Mouse (Mus musculus) small intestine, adult 2 months (tissue): ENCODE data around the gene Fam187b.

Experiments used
- CTCF ChIP-seq: fragments of 200-500 bp; IDR thresholded peaks from 2 replicates; pipeline ENCODE4 v1.5.1; 2012; ENCODE audit warnings: low read depth, mild to moderate bottlenecking, control low read depth, inconsistent platforms, low read length, moderate library complexity, mixed read lengths; ENCODE audit not compliant: insufficient replicate concordance, insufficient read length; ENCODE audit errors: extremely low read depth
- POLR2A ChIP-seq: fragments of 200-500 bp; IDR thresholded peaks from 2 replicates; pipeline ENCODE4 v1.6.1; 2012; ENCODE audit warnings: low read depth, mild to moderate bottlenecking, control low read depth, inconsistent platforms, low read length, moderate library complexity

DNA sequence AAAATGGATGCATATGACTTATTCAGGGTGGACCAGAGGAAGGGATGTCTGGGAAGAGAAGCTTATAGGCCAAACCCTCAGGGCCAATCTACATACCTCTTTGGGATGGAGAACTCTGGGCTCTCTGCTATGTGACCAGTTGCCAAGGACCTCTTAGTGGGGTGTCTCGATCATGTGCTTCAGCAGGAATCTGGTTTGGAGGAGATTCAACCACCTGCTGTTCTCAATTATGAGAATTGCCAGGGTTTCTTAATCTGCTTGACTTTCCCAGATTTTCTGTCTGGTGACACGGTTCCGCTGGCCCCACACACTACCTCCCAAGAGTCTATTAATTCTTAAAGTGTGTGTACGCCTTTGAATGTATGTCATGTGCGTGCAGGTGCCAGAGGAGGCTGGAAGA, 20.4 kb downstream of the Fam187b start:
- TF ChIP-seq POLR2A, result no peak
- TF ChIP-seq CTCF, result no peak
